Mouse (Mus musculus): Measurements from ENCODE around the gene Gm16181.

Gm16181 gene

DNA sequence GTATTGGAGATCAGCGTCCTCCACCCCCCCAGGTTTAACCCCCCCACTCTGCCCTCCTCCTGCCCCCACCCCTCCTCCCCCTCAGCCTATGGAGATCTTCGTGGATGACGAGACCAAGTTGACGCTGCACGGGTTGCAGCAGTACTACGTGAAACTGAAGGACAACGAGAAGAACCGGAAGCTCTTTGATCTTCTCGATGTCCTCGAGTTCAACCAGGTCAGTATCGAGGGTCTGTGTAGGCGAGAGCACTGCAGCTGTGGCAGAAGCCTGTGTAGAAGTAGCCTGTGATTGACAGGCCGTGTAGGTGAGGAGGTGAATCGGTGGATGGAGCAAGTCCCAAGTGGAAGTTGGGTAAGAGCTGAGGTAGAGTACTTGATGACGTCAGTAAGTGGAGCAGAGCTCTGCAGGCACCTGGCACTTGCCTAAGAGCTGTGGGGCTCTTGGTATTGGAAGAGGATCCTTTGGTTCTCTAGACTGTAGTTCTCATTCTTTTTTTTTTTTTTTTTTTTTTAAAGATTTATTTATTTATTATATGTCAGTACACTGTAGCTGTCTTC is 30.6 kb downstream of the Gm16181 start:
- no peak for DNase-seq

- DNase-seq, result no peak
Measured at GRCm38 (mm10) chr17:35251981-35252380, 31.3 kb downstream of the Gm16181 start.

- peak in 1 of 2 experiments; percentile 27 for DNase-seq
Measured at GRCm38 (mm10) chr17:35252619-35253292, 32.1 kb downstream of the Gm16181 start.

DNA sequence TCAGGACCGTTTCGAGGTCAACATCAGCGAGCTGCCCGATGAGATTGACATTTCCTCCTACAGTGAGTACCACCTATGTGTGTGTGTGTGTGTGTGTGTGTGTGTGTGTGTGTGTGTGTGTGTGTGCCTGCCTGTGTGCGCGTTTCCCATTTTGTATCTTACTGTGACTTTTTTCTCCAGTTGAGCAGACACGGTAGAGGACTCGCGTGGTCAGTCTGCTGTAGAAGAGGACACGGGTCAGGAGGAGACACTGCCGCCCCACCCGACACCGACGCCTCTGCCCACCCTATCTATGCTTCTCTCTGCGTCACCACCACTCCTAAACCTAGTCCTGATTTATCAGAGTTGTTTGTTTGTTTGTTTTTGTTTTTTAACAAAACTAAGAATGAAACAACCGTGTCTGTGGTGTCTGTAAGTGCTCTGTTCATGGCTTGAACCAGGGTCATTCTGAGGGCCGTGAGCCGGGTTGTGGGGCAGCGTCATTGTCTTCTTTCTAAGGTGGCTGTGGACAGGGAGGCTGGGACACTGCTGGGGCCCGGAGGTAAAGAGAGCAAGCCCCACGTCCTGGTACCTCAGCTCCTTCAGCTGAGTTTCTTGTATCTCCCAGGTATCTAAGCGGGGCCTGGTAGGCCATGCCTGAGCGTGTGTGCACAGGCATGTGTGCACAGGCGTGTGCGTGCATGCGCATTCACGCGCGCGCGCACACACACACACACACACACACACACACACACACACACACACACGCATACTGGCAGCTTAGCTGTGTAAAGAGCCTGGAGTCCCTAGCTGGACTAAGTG is 32.9 kb downstream of the Gm16181 start:
- peak in 1 of 2 experiments; percentile 18 for DNase-seq

DNA sequence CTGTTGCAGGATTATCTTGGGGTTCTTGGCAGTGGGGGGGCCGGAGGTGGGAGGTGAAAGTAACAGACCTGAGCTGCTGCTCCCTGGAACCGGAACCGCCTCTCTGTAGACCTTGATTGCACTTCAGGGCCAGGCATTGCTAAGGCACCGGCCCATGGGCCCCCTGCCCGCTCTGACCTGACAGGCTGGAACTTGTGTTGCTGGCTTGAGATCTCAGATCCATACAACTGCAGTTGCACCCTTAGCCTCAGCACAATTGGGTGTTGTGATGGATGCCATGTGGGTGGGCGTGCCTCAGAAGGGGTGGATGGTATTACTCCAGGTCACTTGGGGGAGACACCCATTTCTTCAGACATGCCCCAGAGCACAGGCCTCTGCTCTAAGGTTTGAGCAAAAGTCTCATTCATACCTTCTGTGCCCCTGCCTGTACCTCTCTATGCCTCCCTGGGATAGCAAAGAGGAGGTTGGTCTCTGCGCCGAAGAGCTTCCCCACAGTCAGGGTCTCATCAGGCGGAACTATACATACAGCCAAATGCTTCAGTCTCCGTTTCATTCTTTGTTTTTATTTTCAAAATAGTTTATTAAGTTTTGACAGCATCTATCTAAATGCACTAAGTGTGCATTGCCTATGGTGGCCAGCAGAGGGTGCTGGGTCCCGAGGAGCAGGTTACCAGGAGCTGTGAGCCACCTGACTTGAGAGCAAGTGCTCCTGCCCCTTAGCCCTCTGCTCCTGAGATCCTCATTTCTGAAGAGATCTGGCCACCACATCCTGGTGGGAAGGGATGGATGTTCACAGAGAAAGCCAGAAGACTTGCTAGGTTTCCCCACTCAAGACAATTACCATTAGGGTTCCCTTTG is 33.8 kb downstream of the Gm16181 start:
- peak; percentile 82 to 86 for DNase-seq

DNA sequence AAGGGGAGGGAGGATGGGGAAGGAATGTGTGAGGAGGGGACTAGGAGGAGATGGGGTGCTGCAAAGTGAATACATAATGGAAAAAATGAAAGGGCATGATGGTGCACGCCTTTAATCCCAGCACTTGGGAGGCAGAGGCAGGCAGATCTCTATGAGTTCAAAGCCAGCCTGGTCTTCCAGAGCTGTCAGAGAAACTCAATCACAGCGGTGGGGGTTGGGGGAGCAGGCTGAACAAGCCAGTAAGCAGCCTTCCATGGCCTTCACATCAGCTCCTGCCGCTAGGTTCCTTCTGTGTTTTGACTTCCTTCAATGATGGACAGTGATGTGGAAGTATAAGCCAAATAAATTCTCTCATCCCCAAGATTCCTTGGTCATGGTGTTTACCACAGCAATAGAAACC is 34.7 kb downstream of the Gm16181 start:
- no peak for DNase-seq

- DNase-seq, result no peak
Measured at GRCm38 (mm10) chr17:35255704-35256103, 35.1 kb downstream of the Gm16181 start.

DNA sequence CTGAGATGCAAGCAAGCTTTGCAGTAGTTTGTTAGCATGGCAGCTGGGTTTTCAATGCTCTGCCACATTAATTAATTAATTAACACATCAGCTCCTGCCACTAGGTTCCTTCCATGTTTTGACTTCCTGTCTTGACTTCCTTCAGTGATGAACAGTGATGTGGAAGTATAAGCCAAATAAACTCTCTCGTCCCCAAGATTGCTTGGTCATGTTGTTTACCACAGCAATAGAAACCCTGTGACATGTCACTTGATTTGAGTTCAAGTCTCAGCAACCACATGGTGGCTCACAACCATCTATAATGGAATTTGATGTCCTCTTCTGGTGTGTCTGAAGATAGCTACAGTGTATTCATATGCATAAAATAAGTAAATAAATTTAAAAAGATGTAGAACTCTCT is 36.7 kb downstream of the Gm16181 start:
- DNase-seq, result no peak

GRCm38 (mm10) chr17:35257824-35258491 is 37.3 kb downstream of the Gm16181 start:
- peak; percentile 96 for DNase-seq

GRCm38 (mm10) chr17:35258492-35259478 is 38.2 kb downstream of the Gm16181 start:
- peak in 1 of 2 experiments; percentile 57 for DNase-seq

GRCm38 (mm10) chr17:35259621-35260020 is 39.0 kb downstream of the Gm16181 start:
- DNase-seq, result no peak

- no peak for DNase-seq
Measured at GRCm38 (mm10) chr17:35261651-35262050, 41.0 kb downstream of the Gm16181 start.

- DNase-seq, result peak; percentile 97 to 99
Measured at GRCm38 (mm10) chr17:35262664-35263522, 42.3 kb downstream of the Gm16181 start, which contains the start of gene H2-D1. H2-D1 (plus strand) TSS chr17:35262730.

GRCm38 (mm10) chr17:35263523-35263883 is 42.9 kb downstream of the Gm16181 start:
- DNase-seq, result peak in 1 of 2 experiments; percentile 40

DNA sequence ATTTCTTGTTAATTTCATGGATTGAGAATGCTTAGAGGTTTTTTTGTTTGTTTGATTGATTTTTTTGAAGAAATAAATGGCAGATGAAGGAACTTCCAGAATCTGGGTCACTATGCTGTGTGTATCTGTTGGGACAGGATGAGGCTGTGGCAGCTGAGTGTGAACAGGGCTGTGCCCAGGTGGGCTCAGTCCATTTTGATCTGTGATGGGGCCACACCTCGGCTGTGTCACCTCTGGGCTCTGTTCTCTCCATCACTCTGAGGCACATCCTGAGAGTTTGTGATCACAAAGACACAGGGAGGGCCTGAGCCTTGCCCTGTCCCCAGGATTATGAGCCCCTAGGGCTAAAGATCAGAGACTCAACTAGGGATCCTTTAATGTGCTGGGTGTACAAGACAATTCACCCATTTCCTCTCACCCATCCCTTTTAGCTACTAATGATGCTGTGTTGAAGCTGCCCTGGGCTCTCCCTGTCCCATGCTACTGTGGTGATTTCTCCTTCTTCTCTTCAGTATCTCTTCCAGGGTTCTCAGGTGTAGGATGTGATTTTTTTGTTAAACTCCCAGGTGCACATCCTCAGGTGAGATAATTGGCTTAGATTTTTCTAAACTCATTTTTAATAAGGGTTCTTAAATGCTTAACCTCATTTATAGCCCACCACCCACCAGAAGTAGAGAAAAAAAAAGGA is 46.9 kb downstream of the Gm16181 start:
- DNase-seq, result no peak

GRCm38 (mm10) chr17:35269653-35270347 is 49.2 kb downstream of the Gm16181 start:
- DNase-seq, result peak; percentile 85 to 89

GRCm38 (mm10) chr17:35272249-35272648 is 51.6 kb downstream of the Gm16181 start:
- DNase-seq, result no peak

Data from kidney, postnatal 4 days (tissue).